Comparison of ENCODE assay signal across 8 mouse cellular contexts in genomic region chr17:46143578-46144423, GRCm38 (mm10). TPM values are rescaled to one million over a fixed set of nuclear protein-coding genes. Genes with fewer than 3 reads are reported as not detected.
A peak's percentile ranks its signal among the peaks of the same experiment; 100 is the strongest.
DNase-seq lines count a peak whose midpoint lies in the region; ATAC-seq and TF ChIP-seq lines count a peak whose summit lies in the region.

Gene Rsph9 (minus strand): TSS chr17:46144216.

- TF ChIP-seq POLR2A in embryonic fibroblast, embryonic 13.5 days (IDR thresholded peaks at IDR 0.05; ENCODE audit: low read depth, low read length): peak; percentile 78

- no peaks in the 10 kb centered on the region for H3K4me1 ChIP-seq in embryonic fibroblast, embryonic 13.5 days (ENCODE audit: control insufficient read depth, insufficient read depth, low read length)
- H3K4me1 ChIP-seq in limb, embryonic 13.5 days: peaks cover 16% of the 10 kb centered on the region
- H3K4me1 ChIP-seq in midbrain, embryonic 14.5 days (ENCODE audit: control insufficient read depth, insufficient read depth, low read length): peaks cover 11% of the 10 kb centered on the region

- H3K27me3 ChIP-seq in limb, embryonic 13.5 days: no peaks in the 10 kb centered on the region
- H3K27me3 ChIP-seq in midbrain, embryonic 14.5 days (ENCODE audit: control insufficient read depth, insufficient read depth, low read length): no peaks in the 10 kb centered on the region

- ATAC-seq in limb, embryonic 13.5 days (ENCODE audit: low FRiP score, low read depth): peak; percentile 95
- ATAC-seq in midbrain, embryonic 14.5 days (ENCODE audit: low FRiP score, low TSS enrichment): peak; percentile 85

- H3K36me3 ChIP-seq in limb, embryonic 13.5 days: peaks cover 34% of the 10 kb centered on the region
- H3K36me3 ChIP-seq in midbrain, embryonic 14.5 days (ENCODE audit: control insufficient read depth, insufficient read depth, low read length): peaks cover 29% of the 10 kb centered on the region

- no peaks in the 10 kb centered on the region for H3K9me3 ChIP-seq in limb, embryonic 13.5 days
- H3K9me3 ChIP-seq in midbrain, embryonic 14.5 days (ENCODE audit: control insufficient read depth, low read length): no peaks in the 10 kb centered on the region

- 6% methylated on average over 37 of the region's 37 CpGs for WGBS in limb, embryonic 13.5 days
- 8% methylated on average over 37 of the region's 37 CpGs for WGBS in midbrain, embryonic 14.5 days

- no peak within 1 kb of the TSS for H3K27ac ChIP-seq in embryonic fibroblast, embryonic 13.5 days (ENCODE audit: insufficient read depth, low read length)
- H3K27ac ChIP-seq in limb, embryonic 13.5 days: peak within 1 kb of the TSS; percentile 35
- peak within 1 kb of the TSS; percentile 49; the same call in 1 of the 2 replicates for H3K27ac ChIP-seq in midbrain, embryonic 14.5 days (replicated peaks; ENCODE audit: low read depth, low read length)

- no peak for TF ChIP-seq CTCF in embryonic fibroblast, embryonic 13.5 days (IDR thresholded peaks at IDR 0.05; ENCODE audit: borderline replicate concordance, insufficient read depth, low read length)

- peak within 1 kb of the TSS; percentile 34 for H3K4me3 ChIP-seq in embryonic fibroblast, embryonic 13.5 days (ENCODE audit: insufficient read depth, low read length)
- peak within 1 kb of the TSS; percentile 56 for H3K4me3 ChIP-seq in limb, embryonic 13.5 days
- H3K4me3 ChIP-seq in midbrain, embryonic 14.5 days (replicated peaks; ENCODE audit: low read depth, low read length): peak within 1 kb of the TSS; percentile 45

- DNase-seq in adrenal gland, adult 2 months: peak; percentile 92
- DNase-seq in heart, adult 8-10 months (ENCODE audit: low spot score): peak; percentile 88
- peak; percentile 83 to 87 for DNase-seq in kidney, adult 8-10 months
- DNase-seq in midbrain, embryonic 14.5 days: peak; percentile 85
- peak; percentile 64 to 74 for DNase-seq in spleen, postnatal 14 days (ENCODE audit: low spot score in 2 of 2)
- no peak for DNase-seq in cerebellum, adult 8-10 months

- H3K9ac ChIP-seq in limb, embryonic 13.5 days: peak within 1 kb of the TSS; percentile 72
- peak within 1 kb of the TSS; percentile 55 for H3K9ac ChIP-seq in midbrain, embryonic 14.5 days (replicated peaks; ENCODE audit: low read length)

- peak within 1 kb of the TSS; percentile 91 for H3K4me2 ChIP-seq in limb, embryonic 13.5 days (replicated peaks)
- peak within 1 kb of the TSS; percentile 67 for H3K4me2 ChIP-seq in midbrain, embryonic 14.5 days (ENCODE audit: low read length)

RNA-seq across cellular contexts. Expression of gene Rsph9, which starts in this region (rescaled TPM):
- total RNA-seq in adrenal gland, adult 2 months (2021): 10 to 100 TPM in 1 of 2 experiments, 1 to 10 TPM in 1; 4.6 to 13.0 TPM
- 14.9 and 15.4 TPM in 2 replicates for polyA plus RNA-seq in adrenal gland, adult 2 months (2012; rRNA removed)
- 1.6 and 3.4 TPM in 2 replicates for polyA plus RNA-seq in embryonic fibroblast, embryonic 13.5 days (2011; ENCODE audit: insufficient read length, low read depth, missing spikeins)
- total RNA-seq in heart, adult 8-10 months (2022): under 1 TPM; 0.57 to 0.97 (median 0.84) TPM
- polyA plus RNA-seq in limb, embryonic 13.5 days (2015; fragmentation: Nextera tagmentation; extraction: Ambion mirVana): 11.1 and 11.4 TPM in 2 replicates
- 38.8 and 58.1 TPM in 2 replicates for polyA plus RNA-seq in midbrain, embryonic 14.5 days (2014; fragmentation: Nextera tagmentation; extraction: Ambion mirVana)

Comparison
In these comparisons a context has a peak if more than half of its experiments do, and no peak if none do; other contexts are left out.
1. Peak in DNase-seq in heart, adult 8-10 months; RNA of the gene not detected or under 1 TPM.